Mouse (Mus musculus): ENCODE data around the gene Tpsg1. TPM values are rescaled to one million over a fixed set of nuclear protein-coding genes. Genes with fewer than 3 reads are reported as not detected.

Tpsg1 gene
- polyA plus RNA-seq, 1 experiment from 2014 or later: 0.25 TPM

DNA sequence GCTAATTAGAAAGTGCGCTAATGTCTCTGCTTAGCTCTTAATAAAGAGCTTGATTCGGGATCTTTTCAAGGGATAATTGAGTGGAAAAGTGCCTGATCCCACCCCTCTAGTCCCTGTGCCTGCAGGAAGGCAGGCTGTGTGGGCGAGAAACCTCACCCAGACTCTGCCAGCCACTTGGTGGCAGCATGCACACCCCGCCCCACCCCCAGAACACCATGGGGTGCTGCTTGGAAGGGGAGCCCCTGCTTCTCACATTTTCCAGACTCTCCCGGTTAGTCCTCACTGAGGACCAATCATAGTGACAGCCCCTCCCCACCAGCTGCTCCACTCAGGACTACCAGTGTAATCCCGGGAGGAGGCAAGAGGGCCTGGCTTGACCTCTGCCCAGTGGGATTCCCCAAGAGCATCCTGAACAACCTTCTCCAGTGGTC, 37.0 kb downstream of the Tpsg1 start:
- ATAC-seq (ENCODE audit: insufficient read depth) (no peak), DNase-seq (no peak)
- Histone ChIP-seq H3K4me1 (ENCODE audit: insufficient read depth) (0 out of 2 replicates have a peak, but pooled peaks cover 8% of the 10 kb centered on the region), H3K4me3 (ENCODE audit: low read depth, low read length) (no peak overlapping the region), H3K27me3 (ENCODE audit: insufficient read depth, low read length) (no peaks in the 10 kb centered on the region), H3K9me3 (ENCODE audit: low read depth, low read length) (no peaks in the 10 kb centered on the region), H3K27ac (ENCODE audit: low read depth) (no peak overlapping the region), H3K9ac (no peak overlapping the region), H3K36me3 (ENCODE audit: insufficient read depth) (no peaks in the 10 kb centered on the region), H3K4me2 (no peak overlapping the region)
- 30% methylated on average over 6 of the region's 6 CpGs for WGBS
- 0 out of 2 replicates have a peak, but pooled peaks have one; percentile 11 for TF ChIP-seq CTCF (IDR thresholded peaks at IDR 0.05; ENCODE audit: low read depth)

DNA sequence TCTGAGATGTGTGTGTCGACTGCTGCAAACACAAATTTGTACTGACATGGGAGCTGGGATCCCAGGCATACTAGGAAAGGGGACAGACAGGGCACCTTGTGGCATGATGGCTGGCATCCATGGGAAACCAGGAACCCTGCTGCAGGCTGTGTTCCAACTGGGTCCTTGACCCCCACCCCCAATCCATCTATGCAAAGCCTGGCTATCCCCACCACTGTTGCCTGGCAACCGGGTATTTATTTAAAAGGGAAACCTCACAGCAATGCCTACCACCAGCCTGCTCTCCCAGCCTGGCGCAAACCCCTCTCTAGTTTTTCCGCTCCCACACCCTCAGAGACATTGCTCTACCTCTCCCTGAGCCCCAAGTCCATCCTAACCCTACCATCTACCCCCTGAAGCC, 38.3 kb downstream of the Tpsg1 start:
- no peaks in the 10 kb centered on the region for H3K27me3 ChIP-seq (ENCODE audit: insufficient read depth, low read length)
- TF ChIP-seq CTCF (IDR thresholded peaks at IDR 0.05; ENCODE audit: low read depth): no peak
- no peak overlapping the region for H3K9ac ChIP-seq
- H3K36me3 ChIP-seq (ENCODE audit: insufficient read depth): no peaks in the 10 kb centered on the region
- 0 out of 2 replicates have a peak, but pooled peaks cover 8% of the 10 kb centered on the region for H3K4me1 ChIP-seq (ENCODE audit: insufficient read depth)
- WGBS: 60% methylated on average over 4 of the region's 4 CpGs
- no peak overlapping the region for H3K4me3 ChIP-seq (ENCODE audit: low read depth, low read length)
- no peak overlapping the region for H3K4me2 ChIP-seq
- no peaks in the 10 kb centered on the region for H3K9me3 ChIP-seq (ENCODE audit: low read depth, low read length)
- DNase-seq (no peak), ATAC-seq (ENCODE audit: insufficient read depth) (no peak)
- no peak overlapping the region for H3K27ac ChIP-seq (ENCODE audit: low read depth)

DNA sequence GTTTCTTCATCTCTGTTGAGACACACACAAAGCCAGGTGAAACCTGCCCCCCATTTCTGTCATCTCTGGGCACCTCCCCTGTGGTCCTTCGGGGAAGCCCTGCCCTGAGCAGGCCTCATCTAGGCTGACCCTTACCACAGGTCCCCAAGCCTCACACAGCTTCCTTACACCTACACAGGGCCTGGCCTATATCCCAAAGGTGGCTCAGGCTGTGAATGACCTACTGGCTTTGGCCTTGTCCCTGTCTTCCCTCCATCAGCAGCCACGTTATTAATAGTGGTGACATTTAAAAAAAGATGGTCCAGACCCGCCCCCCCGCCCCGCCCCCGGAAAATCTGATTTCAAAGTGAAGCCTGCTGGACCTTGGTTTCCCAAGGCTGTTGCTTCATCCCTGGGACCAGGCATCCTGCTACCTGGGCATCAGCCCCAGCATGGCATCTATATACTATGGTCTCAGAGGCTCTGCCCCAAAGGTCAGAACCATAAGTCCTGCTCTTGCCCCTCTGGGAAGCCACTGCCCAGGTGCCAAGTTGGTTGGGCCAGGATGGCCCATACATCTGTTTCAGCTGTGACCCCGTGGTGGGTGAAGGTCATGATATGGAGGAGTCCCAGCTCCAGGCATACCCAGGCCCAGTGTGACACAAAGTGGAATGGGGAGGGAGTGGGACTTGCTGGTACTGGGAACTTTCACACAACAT, 39.4 kb downstream of the Tpsg1 start:
- H3K9ac ChIP-seq: no peak overlapping the region
- no peaks in the 10 kb centered on the region for H3K27me3 ChIP-seq (ENCODE audit: insufficient read depth, low read length)
- 83% methylated on average over 7 of the region's 7 CpGs for WGBS

GRCm38 (mm10) chr17:25409621-25410020, 40.5 kb downstream of the Tpsg1 start:
- Histone ChIP-seq H3K36me3 (ENCODE audit: insufficient read depth) (no peaks in the 10 kb centered on the region), H3K4me3 (ENCODE audit: low read depth, low read length) (no peak overlapping the region), H3K9me3 (ENCODE audit: low read depth, low read length) (no peaks in the 10 kb centered on the region), H3K27me3 (ENCODE audit: insufficient read depth, low read length) (no peaks in the 10 kb centered on the region), H3K9ac (no peak overlapping the region), H3K4me1 (ENCODE audit: insufficient read depth) (0 out of 2 replicates have a peak, but pooled peaks cover 8% of the 10 kb centered on the region), H3K4me2 (no peak overlapping the region), H3K27ac (ENCODE audit: low read depth) (no peak overlapping the region; the same call in 1 of the 2 replicates)
- ATAC-seq (ENCODE audit: insufficient read depth): no peak
- 72% methylated on average over 7 of the region's 7 CpGs for WGBS
- TF ChIP-seq CTCF (IDR thresholded peaks at IDR 0.05; ENCODE audit: low read depth): no peak
- DNase-seq: no peak

More for the DNA sequence above, 39.4 kb downstream of the Tpsg1 start:
- ATAC-seq (ENCODE audit: insufficient read depth) (no peak), DNase-seq (no peak)
- no peak overlapping the region for H3K27ac ChIP-seq (ENCODE audit: low read depth)
- 0 out of 2 replicates have a peak, but pooled peaks cover 8% of the 10 kb centered on the region for H3K4me1 ChIP-seq (ENCODE audit: insufficient read depth)
- no peak for TF ChIP-seq CTCF (IDR thresholded peaks at IDR 0.05; ENCODE audit: low read depth)
- H3K36me3 ChIP-seq (ENCODE audit: insufficient read depth): no peaks in the 10 kb centered on the region
- no peak overlapping the region for H3K4me2 ChIP-seq
- no peaks in the 10 kb centered on the region for H3K9me3 ChIP-seq (ENCODE audit: low read depth, low read length)
- H3K4me3 ChIP-seq (ENCODE audit: low read depth, low read length): no peak overlapping the region

DNA sequence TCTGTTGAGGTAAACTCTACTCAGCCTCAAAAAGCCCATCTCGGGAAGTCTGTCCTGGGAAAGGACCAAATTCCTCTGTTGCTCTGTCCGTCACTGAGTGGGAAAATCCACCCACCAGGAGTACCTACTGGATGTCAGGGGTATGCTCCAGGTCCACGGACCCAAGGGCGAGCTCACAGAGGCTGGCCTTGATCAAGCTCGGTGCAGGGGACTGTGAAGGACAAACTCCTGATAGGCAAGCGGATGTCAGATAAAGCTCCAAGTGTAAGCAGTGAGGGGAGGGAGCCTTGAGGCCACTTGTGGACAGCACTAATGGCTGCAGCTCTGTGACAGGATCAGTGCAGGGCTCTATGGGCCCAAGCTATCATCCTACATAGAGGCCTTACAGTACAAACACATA, 41.1 kb downstream of the Tpsg1 start:
- Histone ChIP-seq H3K27ac (ENCODE audit: low read depth) (no peak overlapping the region; the same call in 1 of the 2 replicates), H3K9me3 (ENCODE audit: low read depth, low read length) (no peaks in the 10 kb centered on the region), H3K4me1 (ENCODE audit: insufficient read depth) (peaks cover 11% of the 10 kb centered on the region; the same call in 1 of the 2 replicates), H3K36me3 (ENCODE audit: insufficient read depth) (no peaks in the 10 kb centered on the region), H3K9ac (no peak overlapping the region), H3K4me2 (no peak overlapping the region), H3K4me3 (ENCODE audit: low read depth, low read length) (no peak overlapping the region), H3K27me3 (ENCODE audit: insufficient read depth, low read length) (no peaks in the 10 kb centered on the region)
- no peak for TF ChIP-seq CTCF (IDR thresholded peaks at IDR 0.05; ENCODE audit: low read depth)
- no peak for DNase-seq
- ATAC-seq (ENCODE audit: insufficient read depth): no peak
- WGBS: 53% methylated on average over 6 of the region's 6 CpGs

DNA sequence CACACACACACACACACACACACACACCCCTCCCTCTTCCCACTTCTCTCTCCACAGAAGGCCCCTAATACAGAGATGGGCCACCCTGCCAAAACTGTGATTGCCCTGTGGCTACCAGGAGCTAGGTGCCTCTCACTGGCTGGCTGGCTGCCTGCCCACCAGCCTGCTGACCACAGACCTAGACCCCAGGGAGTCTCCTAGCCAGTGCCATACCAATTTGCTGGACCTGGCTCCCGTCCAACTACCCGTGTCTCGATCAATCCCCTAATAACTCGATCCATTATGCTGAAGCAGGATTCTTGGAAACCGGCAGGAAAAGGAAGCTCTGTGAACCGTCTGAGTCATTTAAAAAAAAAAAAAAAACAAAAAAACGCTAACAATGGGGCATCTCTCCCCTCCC, 41.7 kb downstream of the Tpsg1 start:
- H3K9me3 ChIP-seq (ENCODE audit: low read depth, low read length): no peaks in the 10 kb centered on the region
- 34% methylated on average over 7 of the region's 7 CpGs for WGBS
- no peak for TF ChIP-seq CTCF (IDR thresholded peaks at IDR 0.05; ENCODE audit: low read depth)
- H3K4me2 ChIP-seq: no peak overlapping the region
- no peak overlapping the region for H3K27ac ChIP-seq (ENCODE audit: low read depth)
- DNase-seq (no peak), ATAC-seq (ENCODE audit: insufficient read depth) (no peak)
- H3K27me3 ChIP-seq (ENCODE audit: insufficient read depth, low read length): no peaks in the 10 kb centered on the region
- H3K9ac ChIP-seq: no peak overlapping the region
- no peaks in the 10 kb centered on the region for H3K36me3 ChIP-seq (ENCODE audit: insufficient read depth)
- peaks cover 12% of the 10 kb centered on the region for H3K4me1 ChIP-seq (ENCODE audit: insufficient read depth)
- no peak overlapping the region for H3K4me3 ChIP-seq (ENCODE audit: low read depth, low read length)

DNA sequence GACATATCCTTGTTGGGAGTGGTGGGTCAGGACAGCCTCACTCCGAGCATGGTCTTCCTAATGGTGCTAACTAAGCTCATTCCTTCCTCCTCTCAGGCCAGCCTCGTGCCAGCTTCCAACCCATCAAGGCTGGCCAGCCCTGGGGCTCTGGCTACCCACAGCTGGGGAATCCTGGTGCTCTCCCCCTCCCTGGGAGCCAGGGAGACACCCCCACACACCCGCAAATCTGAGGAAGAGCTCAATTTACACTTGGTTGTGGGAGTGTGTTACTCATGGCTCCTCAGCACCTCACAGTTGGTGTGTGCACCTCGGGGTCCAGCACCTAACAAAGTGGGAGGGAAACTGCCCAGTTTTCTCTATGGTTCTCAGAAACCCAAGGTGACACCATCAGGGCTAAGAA, 42.2 kb downstream of the Tpsg1 start:
- H3K27me3 ChIP-seq (ENCODE audit: insufficient read depth, low read length): no peaks in the 10 kb centered on the region
- no peak overlapping the region for H3K4me3 ChIP-seq (ENCODE audit: low read depth, low read length)
- ATAC-seq (ENCODE audit: insufficient read depth) (no peak), DNase-seq (no peak)
- no peak overlapping the region for H3K27ac ChIP-seq (ENCODE audit: low read depth)
- H3K4me1 ChIP-seq (ENCODE audit: insufficient read depth): peaks cover 16% of the 10 kb centered on the region
- TF ChIP-seq CTCF (IDR thresholded peaks at IDR 0.05; ENCODE audit: low read depth): no peak
- H3K4me2 ChIP-seq: no peak overlapping the region
- no peaks in the 10 kb centered on the region for H3K36me3 ChIP-seq (ENCODE audit: insufficient read depth)
- WGBS: 49% methylated on average over 4 of the region's 4 CpGs
- H3K9ac ChIP-seq: no peak overlapping the region
- H3K9me3 ChIP-seq (ENCODE audit: low read depth, low read length): no peaks in the 10 kb centered on the region
